Mouse (Mus musculus): ENCODE measurements around the gene Ldlrad3.

The Ldlrad3 gene

GRCm38 (mm10) chr2:102038229-102038894 is 147.8 kb downstream of the Ldlrad3 start:
- DNase-seq (ENCODE audit: low spot score in 2 of 2), result peak in 1 of 2 experiments; percentile 53

GRCm38 (mm10) chr2:102036665-102037511 is 149.3 kb downstream of the Ldlrad3 start:
- no peak for DNase-seq (ENCODE audit: low spot score in 2 of 2)

GRCm38 (mm10) chr2:102034513-102034879 is 151.7 kb downstream of the Ldlrad3 start:
- no peak for DNase-seq (ENCODE audit: low spot score in 2 of 2)

GRCm38 (mm10) chr2:102033818-102034512 is 152.2 kb downstream of the Ldlrad3 start:
- DNase-seq (ENCODE audit: low spot score in 2 of 2), result no peak

GRCm38 (mm10) chr2:102032713-102033343 is 153.4 kb downstream of the Ldlrad3 start:
- peak in 1 of 2 experiments; percentile 76 for DNase-seq (ENCODE audit: low spot score in 2 of 2)

GRCm38 (mm10) chr2:102030652-102031051 is 155.5 kb downstream of the Ldlrad3 start:
- peak; percentile 40 to 55 for DNase-seq (ENCODE audit: low spot score in 2 of 2)

GRCm38 (mm10) chr2:102030152-102030551 is 156.0 kb downstream of the Ldlrad3 start:
- no peak for DNase-seq (ENCODE audit: low spot score in 2 of 2)

GRCm38 (mm10) chr2:102029682-102030081 is 156.5 kb downstream of the Ldlrad3 start:
- DNase-seq (ENCODE audit: low spot score in 2 of 2), result no peak

GRCm38 (mm10) chr2:102027265-102027664 is 158.9 kb downstream of the Ldlrad3 start:
- no peak for DNase-seq (ENCODE audit: low spot score in 2 of 2)

GRCm38 (mm10) chr2:102026156-102026555 is 160.0 kb downstream of the Ldlrad3 start:
- no peak for DNase-seq (ENCODE audit: low spot score in 2 of 2)

- no peak for DNase-seq (ENCODE audit: low spot score in 2 of 2)
These were observed 161.7 kb downstream of the Ldlrad3 start for GRCm38 (mm10) chr2:102024483-102024882.

- no peak for DNase-seq (ENCODE audit: low spot score in 2 of 2)
These were observed 164.7 kb downstream of the Ldlrad3 start for GRCm38 (mm10) chr2:102021371-102022084.

GRCm38 (mm10) chr2:102020546-102020945 is 165.6 kb downstream of the Ldlrad3 start:
- no peak for DNase-seq (ENCODE audit: low spot score in 2 of 2)

GRCm38 (mm10) chr2:102014538-102015113 is 171.6 kb downstream of the Ldlrad3 start:
- no peak for DNase-seq (ENCODE audit: low spot score in 2 of 2)

GRCm38 (mm10) chr2:102011311-102011975 is 174.7 kb downstream of the Ldlrad3 start:
- no peak for DNase-seq (ENCODE audit: low spot score in 2 of 2)

- no peak for DNase-seq (ENCODE audit: low spot score in 2 of 2)
These were observed 176.4 kb downstream of the Ldlrad3 start for GRCm38 (mm10) chr2:102009766-102010265.

GRCm38 (mm10) chr2:102006143-102006542 is 180.0 kb downstream of the Ldlrad3 start:
- no peak for DNase-seq (ENCODE audit: low spot score in 2 of 2)

- DNase-seq (ENCODE audit: low spot score in 2 of 2), result no peak
These were observed 180.7 kb downstream of the Ldlrad3 start for GRCm38 (mm10) chr2:102005377-102006007.

GRCm38 (mm10) chr2:102003776-102004264 is 182.4 kb downstream of the Ldlrad3 start:
- DNase-seq (ENCODE audit: low spot score in 2 of 2), result no peak
